43 mouse cellular contexts compared by ENCODE assay signal in genomic region chr2:107059556-107059955, GRCm38 (mm10). TPM values are rescaled to one million over a fixed set of nuclear protein-coding genes. Genes with fewer than 3 reads are reported as not detected.
"Had no signal": no experiment of that assay in that cellular context is flagged by ENCODE, and none has a peak within 500 bp of the region (broad histone marks: within the 10 kb centered on the region; RNA-seq: fewer than 3 reads in every experiment).

Gene Fshb, minus strand, starts transcription at chr2:107059656.

- H3K4me2 ChIP-seq: heart, embryonic 11.5 days; heart, embryonic 12.5 days; heart, embryonic 13.5 days; heart, embryonic 15.5 days; hindbrain, embryonic 12.5 days; hindbrain, embryonic 13.5 days; hindbrain, embryonic 14.5 days; hindbrain, embryonic 15.5 days; intestine, embryonic 15.5 days; kidney, embryonic 15.5 days had no signal

- H3K36me3 ChIP-seq: heart, embryonic 10.5 days; heart, embryonic 12.5 days; heart, embryonic 13.5 days; heart, embryonic 15.5 days; hindbrain, embryonic 10.5 days; hindbrain, embryonic 12.5 days; hindbrain, embryonic 13.5 days; hindbrain, embryonic 15.5 days; intestine, embryonic 15.5 days; kidney, embryonic 15.5 days had no signal

- DNase-seq: heart, postnatal 10 days; heart, postnatal 14 days; heart, postnatal 36 days; heart, postnatal 4 days; kidney, adult 11 months; kidney, adult 18-20 months; kidney, adult 2 months; kidney, adult 8-10 months; kidney, adult 9 months; kidney, postnatal 10 days; kidney, postnatal 14 days; kidney, postnatal 25 days; kidney, postnatal 36 days; kidney, postnatal 4 days; layer of hippocampus, adult 9-11 months; layer of hippocampus, postnatal 36 days had no signal

- H3K4me1 ChIP-seq: heart, embryonic 10.5 days; heart, embryonic 12.5 days; heart, embryonic 13.5 days; heart, embryonic 15.5 days; hindbrain, embryonic 12.5 days; hindbrain, embryonic 13.5 days; hindbrain, embryonic 15.5 days; intestine, embryonic 15.5 days; kidney, embryonic 15.5 days had no signal

- H3K27ac ChIP-seq: heart, embryonic 10.5 days; heart, embryonic 13.5 days; heart, embryonic 15.5 days; hindbrain, embryonic 10.5 days; hindbrain, embryonic 12.5 days; hindbrain, embryonic 13.5 days; hindbrain, embryonic 14.5 days; hindbrain, embryonic 15.5 days; hindbrain, postnatal 0 days; intestine, embryonic 15.5 days; kidney, embryonic 15.5 days; kidney, postnatal 0 days; layer of hippocampus, adult 2 months had no signal

- H3K27me3 ChIP-seq: heart, embryonic 12.5 days; heart, embryonic 13.5 days; heart, embryonic 15.5 days; hindbrain, embryonic 12.5 days; hindbrain, embryonic 13.5 days; hindbrain, embryonic 15.5 days; intestine, embryonic 15.5 days; kidney, embryonic 15.5 days had no signal

- H3K9me3 ChIP-seq: heart, embryonic 10.5 days; heart, embryonic 12.5 days; heart, embryonic 13.5 days; heart, embryonic 15.5 days; hindbrain, embryonic 10.5 days; hindbrain, embryonic 12.5 days; hindbrain, embryonic 13.5 days; hindbrain, embryonic 15.5 days; intestine, embryonic 15.5 days; kidney, embryonic 15.5 days had no signal

- H3K9ac ChIP-seq: heart, embryonic 12.5 days; heart, embryonic 13.5 days; heart, embryonic 15.5 days; hindbrain, embryonic 12.5 days; hindbrain, embryonic 13.5 days; hindbrain, embryonic 14.5 days; hindbrain, embryonic 15.5 days; intestine, embryonic 15.5 days; kidney, embryonic 15.5 days had no signal

- ATAC-seq: hindbrain, embryonic 16.5 days; hindbrain, postnatal 0 days; inflammation-experienced regulatory T-cells, adult 6 months; intestine, embryonic 15.5 days; intestine, embryonic 16.5 days; intestine, postnatal 0 days had no signal

- H3K4me3 ChIP-seq: heart, embryonic 10.5 days; heart, embryonic 12.5 days; heart, embryonic 13.5 days; heart, embryonic 15.5 days; hindbrain, embryonic 10.5 days; hindbrain, embryonic 12.5 days; hindbrain, embryonic 13.5 days; hindbrain, embryonic 15.5 days; intestine, embryonic 15.5 days; kidney, embryonic 15.5 days; layer of hippocampus, adult 2 months had no signal

RNA-seq across cellular contexts. Expression of gene Fshb, which starts in this region (rescaled TPM):
- polyA plus RNA-seq: heart, embryonic 10.5 days; heart, embryonic 11.5 days; heart, embryonic 12.5 days; heart, embryonic 13.5 days; heart, embryonic 14.5 days; heart, embryonic 15.5 days; heart, embryonic 16.5 days; heart, postnatal 0 days; hindbrain, embryonic 10.5 days; hindbrain, embryonic 11.5 days; hindbrain, embryonic 13.5 days; hindbrain, embryonic 14.5 days; hindbrain, embryonic 15.5 days; hindbrain, embryonic 16.5 days; hindbrain, postnatal 0 days; inflammation-experienced regulatory T-cells, adult 6 months; intestine, embryonic 14.5 days; intestine, embryonic 15.5 days; intestine, embryonic 16.5 days; intestine, postnatal 0 days; kidney, adult 2 months; kidney, embryonic 14.5 days; kidney, embryonic 15.5 days; kidney, embryonic 16.5 days; kidney, postnatal 0 days; large intestine, adult 2 months had no signal
